Mouse (Mus musculus) kidney, adult 11 months (tissue): Measurements from ENCODE around the gene Urod.

Experiments used
- DNase-seq: peaks from one replicate; pipeline ENCODE4 v3.0.0; 2022

The Urod gene

GRCm38 (mm10) chr4:116993672-116994621, at the start of gene Urod:
Gene Urod (minus strand): TSS chr4:116994413.
- peak; percentile 97 for DNase-seq

- DNase-seq, result peak; percentile 75
Measured at GRCm38 (mm10) chr4:117041283-117041721, 47.1 kb upstream of the Urod start.

- no peak for DNase-seq
Measured at GRCm38 (mm10) chr4:117040791-117041190, 46.6 kb upstream of the Urod start.

GRCm38 (mm10) chr4:117039925-117040687, 45.9 kb upstream of the Urod start:
- peak; percentile 23 for DNase-seq

GRCm38 (mm10) chr4:117031105-117031504, 36.9 kb upstream of the Urod start:
- no peak for DNase-seq

- no peak for DNase-seq
Measured at GRCm38 (mm10) chr4:117023469-117023868, 29.3 kb upstream of the Urod start.

GRCm38 (mm10) chr4:117019206-117020134, 25.3 kb upstream of the Urod start, which contains the start of gene Eif2b3:
Gene Eif2b3 (plus strand): TSS chr4:117019402.
- peak; percentile 85 for DNase-seq

GRCm38 (mm10) chr4:117018327-117018726, 24.1 kb upstream of the Urod start:
- no peak for DNase-seq

GRCm38 (mm10) chr4:117017738-117018137, 23.5 kb upstream of the Urod start:
- no peak for DNase-seq

GRCm38 (mm10) chr4:117014901-117015415, 20.7 kb upstream of the Urod start:
- DNase-seq, result no peak

- DNase-seq, result no peak
Measured at GRCm38 (mm10) chr4:117013596-117013995, 19.4 kb upstream of the Urod start.

GRCm38 (mm10) chr4:117010231-117010630, 16.0 kb upstream of the Urod start:
- no peak for DNase-seq

- DNase-seq, result no peak
Measured at GRCm38 (mm10) chr4:117007058-117007457, 12.8 kb upstream of the Urod start.

GRCm38 (mm10) chr4:117005611-117006400, 11.6 kb upstream of the Urod start:
- DNase-seq, result no peak

GRCm38 (mm10) chr4:117004649-117005048, 10.4 kb upstream of the Urod start:
- no peak for DNase-seq

- DNase-seq, result peak; percentile 91
Measured at GRCm38 (mm10) chr4:117002543-117003521, 8.6 kb upstream of the Urod start.

GRCm38 (mm10) chr4:117001957-117002356, 7.7 kb upstream of the Urod start:
- no peak for DNase-seq

GRCm38 (mm10) chr4:116999513-117000154, 5.4 kb upstream of the Urod start:
- no peak for DNase-seq

- DNase-seq, result peak; percentile 88
Measured at GRCm38 (mm10) chr4:116995798-116996135, 1.6 kb upstream of the Urod start.
